Mouse (Mus musculus): Measurements from ENCODE around the gene Kat2a. TPM values are rescaled to one million over a fixed set of nuclear protein-coding genes. Genes with fewer than 3 reads are reported as not detected.

Gene Kat2a
- total and polyA plus RNA-seq, 3 experiments: 42.5 to 85.1 (median 42.6) TPM

- DNase-seq: no peak
Measured at GRCm38 (mm10) chr11:100735954-100736745, 23.9 kb upstream of the Kat2a start.

GRCm38 (mm10) chr11:100735134-100735865 lies 23.0 kb upstream of the Kat2a start:
- DNase-seq: no peak

DNA sequence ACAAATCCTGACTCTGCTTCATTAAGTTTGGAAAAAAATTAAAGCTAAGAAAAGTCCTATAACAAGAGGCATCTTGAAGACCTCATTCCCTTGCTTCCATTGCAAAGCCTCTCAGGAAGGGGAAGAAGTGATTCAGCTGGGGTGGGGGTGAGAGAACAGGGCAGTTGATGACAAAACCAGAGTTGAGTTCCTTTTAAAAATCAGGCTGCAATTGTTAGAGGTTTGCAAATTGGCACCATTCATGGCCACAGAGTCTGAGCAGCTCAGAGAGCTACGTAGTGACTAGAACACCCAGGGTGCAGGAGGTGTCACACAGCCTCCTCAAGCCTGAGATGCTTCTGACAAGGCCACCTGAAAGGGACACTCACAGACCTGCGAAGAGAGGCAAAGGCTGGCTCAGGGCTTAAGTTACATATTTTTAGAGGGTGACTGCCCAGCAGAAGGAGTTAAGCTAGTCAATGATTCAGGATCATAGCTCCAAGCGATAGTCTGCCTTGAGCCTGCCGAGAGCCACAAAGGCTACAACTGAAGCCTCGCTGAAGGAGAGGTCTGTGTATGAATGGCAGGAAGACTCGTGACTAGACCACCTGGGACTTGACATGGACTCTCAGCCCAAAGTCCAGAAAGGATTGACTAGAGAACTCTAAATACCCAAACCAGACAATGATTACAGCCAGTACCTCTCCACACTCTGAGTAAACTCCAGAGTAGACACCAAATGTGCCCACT lies 18.4 kb upstream of the Kat2a start:
- DNase-seq: no peak

DNA sequence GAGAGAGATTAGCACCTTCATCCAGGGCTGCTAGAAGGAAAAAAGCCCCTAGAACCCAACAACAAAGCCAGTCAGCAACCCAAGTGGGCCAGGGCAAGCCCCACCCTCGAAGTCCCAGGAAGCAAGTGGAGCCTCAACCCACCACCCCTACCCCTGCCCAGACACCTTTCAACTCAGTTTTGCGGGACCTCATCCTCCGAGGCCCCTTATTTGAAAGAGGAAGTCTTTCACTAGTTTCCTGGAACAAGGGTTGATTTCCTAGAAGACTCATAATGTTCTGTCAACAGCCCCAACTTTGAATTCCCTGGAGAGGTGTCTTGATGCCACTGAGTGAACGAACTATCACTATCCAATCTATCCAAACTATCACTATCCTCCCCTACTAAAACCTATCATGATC lies 17.7 kb upstream of the Kat2a start:
- DNase-seq: no peak

- no peak for DNase-seq
Measured at GRCm38 (mm10) chr11:100728601-100729000, 16.3 kb upstream of the Kat2a start.

GRCm38 (mm10) chr11:100727201-100727600 lies 14.9 kb upstream of the Kat2a start:
- DNase-seq: no peak

GRCm38 (mm10) chr11:100724919-100725512 lies 12.8 kb upstream of the Kat2a start:
- no peak for DNase-seq

GRCm38 (mm10) chr11:100722493-100723028 lies 10.3 kb upstream of the Kat2a start:
- DNase-seq: no peak

GRCm38 (mm10) chr11:100721776-100722492 lies 9.7 kb upstream of the Kat2a start:
- DNase-seq: no peak

- no peak for DNase-seq
Measured at GRCm38 (mm10) chr11:100721254-100721653, 9.0 kb upstream of the Kat2a start.

DNA sequence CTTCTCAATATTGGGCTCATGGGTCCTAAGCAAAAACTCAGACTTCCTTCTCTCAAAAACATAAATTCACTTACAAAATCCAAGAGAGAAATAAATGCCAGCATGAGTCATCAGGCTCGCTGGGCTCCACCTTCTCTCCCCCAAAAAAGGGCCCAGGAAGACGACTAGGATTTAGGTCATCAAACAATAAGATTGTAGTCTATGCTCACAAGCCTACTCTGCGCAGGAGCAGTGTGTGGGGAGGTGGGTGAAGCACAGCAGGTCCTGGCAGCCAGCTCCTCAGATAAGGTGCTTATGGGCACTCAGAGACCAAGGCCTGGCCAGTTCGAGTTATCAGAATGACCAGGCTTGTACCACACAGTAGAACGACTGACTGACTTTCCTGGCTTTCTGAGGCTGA lies 8.1 kb upstream of the Kat2a start:
- peak; percentile 57 for DNase-seq

GRCm38 (mm10) chr11:100719893-100720292 lies 7.6 kb upstream of the Kat2a start:
- DNase-seq: no peak

DNA sequence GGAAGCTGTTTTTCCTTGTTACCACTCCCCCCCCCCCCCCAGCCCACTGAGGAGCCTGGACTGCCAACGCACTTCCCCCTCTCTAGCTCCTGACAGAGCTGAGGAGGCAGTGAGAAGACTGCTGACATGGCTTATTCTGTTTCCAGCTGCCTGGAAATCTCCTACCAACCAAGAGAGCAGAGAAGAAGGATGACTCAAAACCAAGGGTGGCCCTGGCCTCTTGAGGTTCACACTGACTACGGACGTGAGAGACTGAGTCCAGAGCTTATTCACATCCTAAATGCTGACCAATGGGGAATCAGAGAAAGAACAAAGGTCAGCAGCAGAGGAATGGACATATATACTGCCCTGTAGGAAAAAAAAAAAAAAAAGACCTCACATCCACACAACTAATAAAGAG lies 7.0 kb upstream of the Kat2a start:
- peak; percentile 57 for DNase-seq

- DNase-seq: no peak
Measured at GRCm38 (mm10) chr11:100718866-100719265, 6.6 kb upstream of the Kat2a start.

DNA sequence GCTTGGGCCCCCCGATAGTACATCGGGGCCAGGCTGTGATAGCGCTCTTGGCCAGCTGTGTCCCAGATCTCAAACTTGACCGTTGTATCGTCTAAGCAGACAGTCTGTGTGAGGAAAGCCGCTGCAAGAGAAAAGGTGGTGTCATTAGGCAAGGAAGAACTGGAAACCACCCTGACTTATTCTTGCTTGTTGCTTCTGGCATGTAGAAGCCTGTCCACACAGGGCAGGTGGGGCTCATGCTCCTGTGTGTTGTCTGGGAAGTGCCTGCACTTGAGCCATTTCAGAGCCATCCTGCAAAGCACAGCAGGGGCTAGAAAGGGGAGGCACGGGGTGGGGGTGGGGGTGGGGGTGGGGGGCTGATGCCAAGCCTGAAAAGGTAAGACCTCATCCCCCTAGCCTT lies 6.2 kb upstream of the Kat2a start:
- no peak for DNase-seq

DNA sequence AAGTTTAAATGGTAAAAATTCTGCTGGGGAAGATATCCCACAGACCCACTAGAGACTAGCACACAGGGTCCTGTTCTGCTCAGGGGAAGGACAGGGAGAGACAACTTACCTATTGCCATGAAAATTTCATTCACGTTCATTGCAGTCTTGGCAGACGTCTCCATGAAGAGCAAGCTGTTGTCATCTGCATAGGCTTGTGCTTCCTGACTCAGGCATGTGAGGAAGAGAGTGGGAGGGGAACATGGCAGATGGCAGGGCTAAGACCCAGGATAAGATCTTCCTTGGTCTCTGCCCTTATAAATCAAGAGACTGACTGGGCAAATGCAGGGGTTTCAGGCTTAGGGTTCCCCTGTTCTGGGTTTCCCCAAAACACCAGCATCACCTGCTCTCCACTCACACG lies 4.4 kb upstream of the Kat2a start:
- DNase-seq: no peak

DNA sequence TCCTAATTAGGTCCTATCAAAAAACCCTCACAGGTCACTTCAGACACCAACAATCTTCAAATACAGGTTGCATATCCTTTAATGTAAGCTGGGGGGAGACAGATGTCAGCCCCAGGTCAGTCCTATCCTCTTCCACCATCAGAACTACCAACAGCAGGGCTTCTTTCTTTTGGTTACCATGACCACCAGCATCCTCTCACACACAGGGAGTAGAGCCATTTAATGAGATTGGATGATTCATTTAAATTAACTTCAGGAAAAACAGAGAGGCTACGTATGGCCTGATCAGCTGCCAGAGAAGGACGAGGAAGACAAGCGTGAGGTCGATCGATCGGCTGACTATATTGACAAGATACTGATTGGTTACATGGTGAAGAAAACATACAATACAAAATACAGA lies 2.7 kb upstream of the Kat2a start:
- DNase-seq: no peak

DNA sequence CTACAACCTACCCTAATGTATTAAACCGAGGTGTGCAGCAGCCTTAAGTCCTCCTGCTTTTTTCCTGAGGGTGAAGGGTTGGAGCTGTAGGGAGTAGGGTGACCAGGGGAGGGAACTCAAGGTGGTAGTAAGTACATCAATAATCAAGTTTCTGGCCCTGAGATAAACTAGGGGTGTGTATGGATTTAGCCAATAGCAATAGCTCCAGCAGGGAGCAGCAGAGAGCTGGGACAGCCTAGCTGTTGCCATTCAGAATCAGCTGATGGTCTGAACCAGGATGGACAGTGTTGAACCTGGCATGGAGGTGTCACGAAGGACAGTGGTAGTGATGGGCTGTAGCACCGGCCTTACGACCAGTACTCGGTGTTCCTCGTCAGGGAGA lies 2.3 kb upstream of the Kat2a start:
- peak; percentile 82 for DNase-seq

- peak; percentile 87 for DNase-seq
Measured at GRCm38 (mm10) chr11:100713735-100714533, 1.7 kb upstream of the Kat2a start, which contains the start of gene Hspb9. TSS of gene Hspb9 (plus strand) at chr11:100713850.

DNA sequence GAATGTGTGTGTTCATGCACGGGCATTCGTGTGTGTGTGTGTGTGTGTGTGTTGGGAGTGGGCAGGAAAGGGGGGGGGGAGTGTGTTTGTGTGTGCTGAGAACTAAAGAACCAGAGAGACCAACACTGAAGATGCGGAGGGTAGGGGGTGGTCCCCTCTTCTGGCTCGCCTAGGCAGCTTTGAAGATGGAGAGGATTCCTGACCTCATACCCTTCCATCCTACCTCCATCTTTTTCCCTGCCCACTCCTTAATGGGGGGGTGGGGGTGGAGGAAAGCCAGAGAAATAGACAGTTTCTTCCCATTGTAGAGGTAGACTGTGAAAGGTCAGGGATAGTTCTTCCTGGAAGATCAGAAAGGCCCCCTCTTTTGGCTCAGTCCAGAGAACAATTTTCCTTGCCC lies 909 bp upstream of the Kat2a start:
- DNase-seq: no peak

DNA sequence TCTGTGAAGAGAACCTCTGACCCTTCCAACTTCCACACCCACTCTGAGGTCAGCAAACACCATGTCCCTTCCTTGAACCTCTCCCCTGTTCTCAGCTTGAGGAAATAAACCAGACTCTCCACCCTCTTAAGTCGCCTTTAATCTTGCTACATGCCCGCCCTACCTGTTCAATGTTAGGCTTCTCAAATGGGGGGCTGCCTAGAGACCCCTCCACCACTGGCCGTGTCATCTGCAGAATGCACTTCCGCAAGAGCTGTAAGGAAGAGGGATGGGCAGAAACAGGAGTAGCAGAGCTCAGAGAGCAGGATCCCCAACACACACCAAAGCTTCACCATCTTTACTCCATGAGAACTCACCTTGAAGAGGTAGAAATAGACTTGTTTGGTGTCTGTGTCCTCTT lies 1.3 kb downstream of the Kat2a start:
- no peak for DNase-seq
